Mouse (Mus musculus): ENCODE data around the gene Prm2.
"Not testable (repeated sequence)": the region's sequence is repeated elsewhere in the genome, so short reads cannot be mapped to it uniquely, and the experiment has no call there.

Prm2 gene

DNA sequence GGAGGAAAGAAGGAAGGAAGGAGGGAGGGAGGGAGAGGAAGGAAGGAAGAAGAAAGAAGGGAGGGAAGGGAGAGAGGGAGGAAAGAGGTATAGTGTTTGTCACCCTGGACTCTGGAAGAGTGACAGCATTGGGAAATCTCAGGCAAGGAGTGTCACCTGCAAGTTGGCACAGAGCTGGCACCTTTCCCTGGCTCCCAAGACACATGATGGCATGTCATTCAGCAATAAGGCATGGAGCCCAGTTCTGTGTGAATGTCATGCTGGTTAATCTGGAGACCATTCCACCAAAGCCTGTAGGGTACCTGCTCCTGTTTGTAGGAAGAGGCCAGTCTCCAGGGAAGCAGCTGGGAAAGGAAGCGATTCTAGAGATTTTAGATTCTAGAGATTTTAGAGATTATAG lies 14.4 kb upstream of the Prm2 start:
- peak; percentile 85 to 88 for DNase-seq

DNA sequence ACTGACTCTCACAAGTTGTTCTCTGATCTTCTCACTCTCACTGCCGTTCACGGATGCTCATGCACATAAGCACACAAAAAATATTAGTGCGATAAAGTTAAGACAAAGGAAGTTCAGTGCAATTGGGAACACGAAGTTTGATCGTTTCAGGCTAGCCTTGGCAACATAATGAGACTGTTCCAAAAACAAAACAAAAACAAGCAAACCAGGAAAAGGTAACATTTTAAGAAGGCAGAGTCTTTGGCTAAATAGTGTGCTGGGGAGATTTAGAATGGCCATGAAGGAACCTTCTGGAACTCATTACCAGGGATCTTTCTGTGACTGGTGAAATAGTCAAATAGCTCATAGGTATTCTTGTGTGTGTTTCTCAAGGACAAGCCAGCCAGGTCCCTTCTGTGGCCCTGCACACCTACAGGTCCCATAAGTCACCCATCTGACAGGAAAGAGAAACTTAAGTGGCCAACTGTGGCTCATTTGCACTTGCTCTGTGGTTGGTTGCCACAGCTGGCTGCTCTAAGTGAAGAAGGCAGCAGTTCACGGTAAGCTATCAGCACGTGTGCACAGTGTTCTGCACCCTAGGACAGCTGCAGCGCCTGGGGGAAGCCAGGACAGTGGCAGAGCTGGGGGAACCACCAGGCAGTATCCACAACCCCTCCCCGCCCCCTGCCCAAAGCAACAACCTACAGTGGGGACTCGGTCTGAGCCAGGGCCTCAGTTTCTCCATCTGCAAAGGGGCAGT lies 10.0 kb upstream of the Prm2 start, which contains the start of gene Prm1:
Prm1 (minus strand) TSS at position 51 of the 739 bp plus-strand sequence.
- DNase-seq, result no peak

DNA sequence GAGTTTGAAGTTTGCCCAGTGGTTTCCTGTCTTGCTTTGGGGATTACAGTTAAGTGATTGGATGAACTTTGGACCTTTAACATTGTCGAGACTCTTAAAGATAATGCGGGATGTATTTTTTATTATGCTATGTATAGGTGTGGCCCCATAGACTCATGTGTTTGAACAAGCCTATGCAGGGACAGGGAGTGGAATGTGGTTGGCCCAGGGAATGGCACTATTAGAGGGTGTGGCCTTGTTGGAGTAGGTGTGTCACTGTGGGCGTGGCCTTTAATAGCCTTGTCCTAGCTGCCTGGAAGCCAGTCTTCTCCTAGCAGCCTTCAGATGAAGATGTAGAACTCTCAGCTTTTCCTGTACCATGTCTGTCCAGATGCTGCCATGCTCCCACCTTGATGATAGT lies 6.5 kb upstream of the Prm2 start:
- DNase-seq, result not testable (repeated sequence)

DNA sequence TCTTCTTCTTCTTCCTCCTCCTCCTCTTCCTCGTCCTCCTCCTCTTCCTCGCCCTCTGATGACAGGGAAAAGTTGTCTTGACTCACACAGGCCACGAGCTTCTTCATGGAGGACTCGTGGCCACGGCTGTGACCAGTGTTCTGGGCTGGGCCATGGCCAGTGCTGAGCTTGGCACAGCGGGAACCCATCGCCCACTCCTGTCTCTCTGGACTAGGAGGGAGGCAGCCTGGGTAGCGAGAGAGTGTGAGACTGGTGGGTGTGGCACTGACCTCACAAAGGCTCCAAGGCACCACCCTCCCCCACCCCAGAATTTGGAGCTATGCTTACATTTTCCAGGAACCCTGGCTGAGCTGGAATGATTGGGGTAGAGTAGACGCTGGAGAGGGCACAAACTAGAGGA lies 5.2 kb downstream of the Prm2 start, which contains the start of gene Prm3:
Prm3 (minus strand) TSS at position 213 of the 400 bp plus-strand sequence.
- no peak for DNase-seq

DNA sequence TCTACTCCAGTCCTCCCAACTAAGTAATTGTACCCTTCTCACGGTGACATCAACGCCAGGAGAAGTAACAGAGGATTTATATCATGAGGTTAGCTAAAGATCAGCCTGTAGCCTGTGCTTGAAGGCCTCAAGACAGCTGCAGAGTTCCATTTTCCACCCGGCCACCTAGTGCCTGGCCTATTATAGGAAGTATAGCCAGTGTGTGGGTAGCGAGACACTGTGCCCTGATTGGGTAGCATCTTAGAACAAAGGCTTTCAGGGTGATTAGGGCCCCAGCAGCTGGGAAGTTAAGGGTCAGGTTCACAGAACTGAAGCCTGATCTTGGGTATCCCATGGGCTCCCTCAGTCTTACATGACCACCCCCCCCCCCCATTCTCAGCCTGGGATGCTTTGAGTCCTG lies 7.1 kb downstream of the Prm2 start:
- DNase-seq, result no peak

DNA sequence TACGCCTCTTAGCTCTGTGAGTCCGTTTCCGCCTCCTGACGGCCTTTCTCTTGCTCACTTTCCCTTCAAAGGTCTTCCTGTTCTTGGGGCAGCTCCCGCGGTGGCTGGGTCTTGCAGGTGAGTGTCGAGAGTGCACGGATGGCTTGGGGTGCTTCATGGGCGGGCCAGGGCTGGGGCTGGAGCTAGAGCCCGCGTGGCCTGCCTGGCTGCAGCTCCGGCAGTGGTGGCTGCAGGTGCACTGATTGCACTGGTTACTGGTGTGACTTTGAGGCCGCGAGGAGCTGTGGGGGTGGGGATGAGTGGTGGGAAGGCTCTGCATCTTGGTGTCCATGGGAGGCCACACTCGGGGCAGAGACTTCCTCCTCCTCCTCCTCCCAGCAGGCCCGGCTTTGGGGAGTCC lies 7.7 kb downstream of the Prm2 start, which contains the start of gene Tnp2:
Tnp2 (minus strand) TSS at position 390 of the 400 bp plus-strand sequence.
- no peak for DNase-seq

DNA sequence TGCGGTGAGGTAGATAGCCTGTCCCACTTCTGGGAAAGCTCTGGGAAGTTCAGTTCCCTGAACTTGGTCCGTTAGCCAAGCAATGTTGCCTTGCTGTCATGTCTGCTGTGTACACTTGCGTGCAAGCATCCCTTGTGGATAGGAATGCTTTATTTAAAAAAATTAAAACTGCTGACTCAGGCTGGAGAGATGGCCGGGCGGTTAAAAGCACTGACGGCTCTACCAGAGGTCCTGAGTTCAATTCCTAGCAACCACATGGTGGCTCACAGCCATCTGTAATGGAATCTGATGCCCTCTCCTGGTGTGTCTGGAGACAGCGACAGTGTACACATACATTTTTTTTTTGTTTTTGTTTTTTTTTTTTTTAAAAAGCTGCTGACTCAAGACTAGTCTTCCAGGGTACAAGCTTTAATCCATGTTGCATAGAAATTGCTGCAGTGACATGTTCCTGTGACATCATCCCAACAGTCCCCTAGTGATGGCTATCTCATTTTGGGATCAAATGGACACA lies 8.3 kb downstream of the Prm2 start:
- no peak for DNase-seq

DNA sequence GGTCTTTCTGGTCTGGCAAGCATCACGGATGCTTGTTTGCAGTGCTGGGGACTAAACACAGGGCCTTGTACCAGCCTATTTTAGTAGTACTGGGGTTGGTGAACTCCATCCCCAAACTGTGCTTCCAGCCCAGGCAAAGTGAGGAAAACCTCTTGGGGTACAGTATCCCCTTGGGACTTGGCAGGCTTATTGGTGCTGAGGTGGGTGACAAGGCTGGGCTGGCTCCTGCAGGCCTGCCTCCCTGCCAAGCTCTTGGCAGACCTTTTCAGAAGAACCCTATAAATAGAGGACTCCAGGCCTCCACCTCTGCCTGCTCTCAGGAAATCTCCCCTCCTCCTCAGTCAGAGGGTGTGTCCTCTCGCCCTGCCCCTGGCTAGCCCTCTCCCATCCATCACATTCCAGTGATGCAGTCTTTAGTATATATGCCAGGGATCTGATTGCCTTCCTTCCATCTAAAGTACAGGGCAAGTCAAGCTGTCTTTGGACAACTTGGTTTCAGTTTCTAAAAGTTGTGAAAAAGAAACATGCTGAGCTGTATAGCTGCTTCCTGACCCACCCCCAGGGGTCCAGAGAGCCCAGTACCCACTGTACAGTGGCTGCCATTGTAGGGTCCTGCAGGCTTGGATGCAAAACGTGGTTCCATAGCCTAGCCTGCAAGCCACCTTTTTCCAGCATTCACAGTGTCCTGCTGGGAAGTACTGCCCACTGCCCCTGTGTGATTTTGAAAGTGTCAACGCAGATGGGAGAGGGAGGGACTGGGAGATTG lies 9.0 kb downstream of the Prm2 start:
- DNase-seq, result peak in 1 of 2 experiments; percentile 26

DNA sequence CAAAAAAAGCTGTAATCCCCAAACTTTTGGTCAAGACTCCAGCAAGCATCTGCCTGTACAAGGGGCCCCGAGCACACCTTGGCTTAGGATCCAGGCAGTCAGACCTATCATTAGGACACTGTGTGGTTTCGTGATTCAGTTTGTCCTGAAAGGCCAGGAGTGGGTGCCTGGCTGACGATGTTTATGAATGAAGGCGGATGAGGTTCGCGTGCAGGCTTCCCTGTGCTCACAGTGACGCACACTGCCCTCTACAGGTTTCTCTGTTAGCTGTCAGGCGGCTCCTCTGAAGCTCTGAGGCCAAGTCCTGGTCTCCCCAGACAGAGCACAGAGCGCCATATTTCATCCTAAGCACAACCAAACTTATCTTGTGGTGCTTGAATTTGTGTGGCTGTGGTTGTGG lies 9.6 kb downstream of the Prm2 start:
- peak; percentile 92 to 93 for DNase-seq

DNA sequence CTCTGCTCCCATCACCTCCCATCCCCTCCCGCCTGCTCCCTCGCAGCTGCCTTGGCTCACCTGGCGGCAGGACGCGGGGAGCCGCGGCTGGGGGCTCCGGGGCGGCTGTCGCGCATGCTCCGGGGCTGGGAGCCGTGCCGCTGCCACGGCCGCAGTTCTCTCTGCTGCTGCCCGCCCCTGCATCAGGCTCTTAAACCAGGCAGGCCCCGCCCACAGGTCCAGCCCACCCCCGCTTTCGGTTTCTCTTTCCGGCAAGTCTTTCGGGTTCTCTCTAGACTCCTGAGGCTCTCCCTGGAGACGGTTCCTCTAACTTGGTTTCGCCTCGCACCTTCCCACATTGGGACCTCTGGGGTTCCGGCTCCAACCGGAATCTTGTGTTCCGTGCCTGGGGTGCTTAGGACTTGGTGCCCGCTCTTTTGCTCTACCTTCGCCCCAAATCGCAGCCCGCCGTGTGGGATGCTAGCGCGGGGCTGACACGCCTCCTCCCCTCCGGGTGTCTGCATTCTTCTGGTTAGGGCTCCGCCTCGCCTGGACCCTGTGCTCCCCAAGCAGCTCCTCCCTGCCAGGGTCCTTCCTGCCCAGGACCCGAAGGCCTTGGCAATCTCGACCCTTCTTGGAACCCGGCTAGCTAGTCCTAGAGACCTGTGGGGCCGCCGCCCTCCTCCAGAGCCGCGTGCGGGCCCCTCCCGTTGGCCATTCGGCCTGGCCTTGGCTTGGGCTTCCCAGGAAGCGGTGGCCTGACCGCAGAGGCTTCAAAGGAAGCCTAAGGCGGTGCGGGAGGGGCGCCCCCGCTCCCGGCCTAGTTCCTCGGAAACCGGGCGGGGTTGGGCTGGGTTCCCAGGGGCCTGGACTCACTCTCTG lies 10.3 kb downstream of the Prm2 start, which contains the start of gene Socs1:
Socs1 (minus strand) TSS at position 166 of the 861 bp plus-strand sequence.
- peak; percentile 84 to 90 for DNase-seq

DNA sequence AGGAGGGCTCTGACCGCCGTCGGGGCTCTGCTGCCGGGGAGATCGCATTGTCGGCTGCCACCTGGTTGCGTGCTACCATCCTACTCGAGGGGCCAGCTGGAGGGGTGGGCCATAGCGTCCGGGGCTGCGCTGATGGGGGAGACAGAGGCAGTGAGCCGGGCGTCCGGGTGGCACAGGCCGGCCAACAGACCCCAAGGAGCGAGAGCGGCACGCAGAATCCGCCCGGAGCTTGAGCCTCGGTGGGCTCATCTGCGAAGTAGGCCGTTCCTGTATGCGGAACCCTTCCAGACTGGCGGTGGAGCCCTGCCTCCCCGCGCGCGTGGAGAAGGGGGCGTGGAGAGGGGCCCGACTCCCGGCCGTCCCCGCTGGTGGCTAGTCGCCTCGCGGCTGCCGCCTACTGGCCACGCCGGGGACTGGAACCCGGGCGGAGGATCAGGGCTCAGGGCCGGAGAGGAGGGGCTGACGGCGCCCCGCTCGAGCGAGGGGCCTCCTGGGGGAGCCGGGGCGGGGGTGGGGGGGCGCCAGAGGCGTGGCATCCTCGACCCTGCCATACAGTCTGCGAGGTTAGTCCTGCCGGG lies 11.1 kb downstream of the Prm2 start:
- DNase-seq, result peak; percentile 96 to 98

DNA sequence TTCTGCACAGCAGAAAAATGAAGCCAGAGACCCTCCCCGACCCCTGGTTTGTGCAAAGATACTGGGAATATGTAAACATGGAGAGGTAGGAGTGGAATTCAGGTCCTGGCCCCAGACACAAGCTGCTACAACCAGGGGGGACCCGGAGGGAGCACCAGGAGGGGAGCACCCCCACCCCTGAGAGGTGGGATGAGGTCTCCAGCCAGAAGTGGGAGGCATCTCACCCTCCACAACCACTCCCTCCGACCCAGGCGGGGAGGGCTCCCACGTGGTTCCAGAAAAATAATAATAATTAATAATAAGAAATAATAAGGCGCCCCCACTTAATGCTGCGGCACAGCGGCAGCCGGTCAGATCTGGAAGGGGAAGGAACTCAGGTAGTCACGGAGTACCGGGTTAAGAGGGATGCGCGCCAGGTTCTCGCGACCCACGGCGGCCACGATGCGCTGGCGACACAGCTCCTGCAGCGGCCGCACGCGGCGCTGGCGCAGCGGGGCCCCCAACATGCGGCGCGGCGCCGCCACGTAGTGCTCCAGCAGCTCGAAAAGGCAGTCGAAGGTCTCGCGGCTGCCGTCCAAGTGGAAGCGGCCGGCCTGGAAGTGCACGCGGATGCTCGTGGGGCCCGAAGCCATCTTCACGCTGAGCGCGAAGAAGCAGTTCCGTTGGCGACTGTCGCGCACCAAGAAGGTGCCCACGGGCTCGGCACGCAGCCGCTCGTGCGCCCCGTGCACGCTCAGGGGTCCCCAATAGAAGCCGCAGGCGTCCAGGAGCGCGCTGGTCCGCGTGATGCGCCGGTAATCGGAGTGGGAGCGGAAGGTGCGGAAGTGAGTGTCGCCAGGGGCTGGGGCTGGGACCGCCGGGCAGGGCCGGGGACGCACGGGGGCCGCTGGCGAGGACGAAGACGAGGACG lies 11.8 kb downstream of the Prm2 start:
- peak; percentile 68 to 70 for DNase-seq

DNA sequence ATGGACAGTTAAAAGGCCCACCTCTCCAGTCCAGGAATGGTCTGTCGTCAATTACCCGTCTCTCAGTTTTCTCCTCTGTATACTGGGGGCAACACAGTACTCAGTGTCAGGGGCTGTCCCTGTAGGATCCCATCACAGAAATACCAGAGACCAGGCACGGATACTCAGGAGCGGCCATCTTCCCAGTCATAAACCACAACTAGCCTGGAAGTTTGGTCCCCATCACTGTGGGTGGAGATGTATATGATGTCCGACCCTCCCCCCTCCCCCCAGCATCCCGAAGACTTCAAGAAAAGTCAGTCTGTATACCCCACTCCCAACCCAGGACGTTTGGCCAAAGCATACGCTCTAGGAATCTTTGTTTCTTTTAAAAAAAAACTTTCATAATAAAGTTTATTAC lies 12.5 kb downstream of the Prm2 start:
- no peak for DNase-seq

DNA sequence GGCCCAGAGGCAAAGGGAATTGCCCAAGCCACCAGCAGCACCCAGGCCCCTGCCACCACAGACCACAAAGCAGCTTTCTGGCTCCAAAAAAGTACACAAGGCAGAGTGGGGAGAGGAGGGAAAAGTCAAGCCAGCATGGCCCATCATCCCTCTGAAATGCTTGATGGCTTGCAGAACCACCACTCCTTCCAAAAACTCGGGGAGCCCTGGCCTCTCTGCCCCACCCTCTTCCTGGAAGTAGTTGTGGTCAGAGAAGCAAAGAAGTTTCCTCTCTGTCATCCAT lies 12.8 kb downstream of the Prm2 start:
- no peak for DNase-seq

DNA sequence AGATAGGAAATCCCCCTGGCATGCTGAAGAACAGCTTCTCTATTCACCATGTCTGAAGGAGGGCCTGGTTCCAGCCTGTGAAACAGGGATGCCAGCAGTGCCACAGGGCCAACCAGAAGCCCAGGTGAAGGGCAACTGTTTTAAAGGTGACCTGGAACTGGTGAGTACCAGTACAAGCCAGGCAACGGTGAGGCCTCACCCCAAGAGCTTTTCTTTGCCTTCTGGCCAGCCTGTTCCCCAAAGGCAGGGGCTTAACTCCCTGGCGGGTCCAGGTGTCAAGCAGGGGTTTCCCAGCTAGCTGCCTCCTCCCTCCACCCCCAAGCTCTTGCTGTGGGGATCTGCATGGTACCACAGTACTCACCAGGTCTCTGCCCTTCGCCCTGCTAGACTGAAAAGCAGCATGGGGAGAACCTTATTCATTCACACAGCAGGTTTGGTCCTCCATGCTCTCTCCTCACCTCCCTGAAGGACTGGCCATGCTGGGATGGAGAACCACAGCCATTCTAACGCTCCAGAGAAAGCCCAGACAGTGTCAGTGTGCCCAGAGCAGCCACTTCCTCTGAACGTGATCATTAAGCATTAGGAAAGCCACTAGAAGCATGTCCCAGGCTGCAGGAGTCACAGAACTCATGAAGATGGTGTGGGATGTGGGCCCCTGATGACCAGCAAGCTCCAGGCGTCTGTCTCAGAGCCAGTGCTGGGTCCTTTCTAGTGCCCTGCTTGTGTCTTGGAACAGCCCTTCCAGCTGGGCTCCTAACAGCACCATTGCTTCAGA lies 13.4 kb downstream of the Prm2 start:
- DNase-seq, result no peak

DNA sequence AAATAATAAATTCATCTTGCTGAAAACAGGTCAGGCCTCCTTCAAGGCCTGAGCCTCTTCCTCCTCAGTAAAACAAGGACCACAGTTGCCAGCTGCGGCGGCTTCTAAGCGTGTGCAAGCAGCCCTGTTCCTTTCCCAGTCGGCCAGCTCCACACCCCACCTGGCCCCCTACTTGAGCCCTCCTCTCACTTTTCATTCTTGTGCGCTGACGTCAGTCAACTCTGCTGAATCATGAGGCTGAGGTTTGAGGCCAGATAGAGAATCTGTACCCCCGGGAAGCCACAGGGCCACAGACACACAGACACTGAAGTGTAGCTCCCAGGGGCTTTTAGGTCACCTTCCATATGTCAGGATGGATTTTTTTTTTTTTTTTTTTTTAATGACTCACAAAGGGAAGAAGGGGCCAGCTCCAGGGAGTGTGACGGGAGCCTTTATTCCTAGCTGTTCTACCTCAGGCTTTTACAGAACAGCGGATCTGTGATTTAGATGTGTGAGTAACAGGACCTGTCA lies 14.0 kb downstream of the Prm2 start:
- DNase-seq, result no peak

DNA sequence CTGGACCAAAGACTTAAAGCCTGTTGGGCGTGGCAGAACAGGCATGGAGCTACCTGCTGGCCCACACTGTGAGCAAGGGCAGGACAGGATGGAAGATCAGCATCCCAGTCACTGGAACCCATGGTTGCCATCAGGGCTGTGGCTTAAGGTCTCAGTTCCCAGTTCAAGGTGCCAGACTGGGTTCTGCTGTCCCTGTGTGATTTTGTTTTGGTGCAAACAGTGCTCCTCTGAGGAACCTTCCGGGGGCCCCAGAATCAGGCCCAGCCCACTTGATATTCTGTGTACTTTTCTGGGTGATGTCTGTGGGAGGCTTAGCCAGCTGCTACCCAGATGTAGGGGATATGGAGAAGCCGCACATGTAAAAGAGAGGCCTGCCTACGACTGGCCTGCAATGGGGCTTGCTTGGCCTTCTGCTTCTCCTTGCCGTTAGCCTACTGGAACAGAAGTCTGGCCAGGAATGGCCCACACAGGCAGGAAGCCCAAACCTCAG lies 15.3 kb downstream of the Prm2 start:
- no peak for DNase-seq

DNA sequence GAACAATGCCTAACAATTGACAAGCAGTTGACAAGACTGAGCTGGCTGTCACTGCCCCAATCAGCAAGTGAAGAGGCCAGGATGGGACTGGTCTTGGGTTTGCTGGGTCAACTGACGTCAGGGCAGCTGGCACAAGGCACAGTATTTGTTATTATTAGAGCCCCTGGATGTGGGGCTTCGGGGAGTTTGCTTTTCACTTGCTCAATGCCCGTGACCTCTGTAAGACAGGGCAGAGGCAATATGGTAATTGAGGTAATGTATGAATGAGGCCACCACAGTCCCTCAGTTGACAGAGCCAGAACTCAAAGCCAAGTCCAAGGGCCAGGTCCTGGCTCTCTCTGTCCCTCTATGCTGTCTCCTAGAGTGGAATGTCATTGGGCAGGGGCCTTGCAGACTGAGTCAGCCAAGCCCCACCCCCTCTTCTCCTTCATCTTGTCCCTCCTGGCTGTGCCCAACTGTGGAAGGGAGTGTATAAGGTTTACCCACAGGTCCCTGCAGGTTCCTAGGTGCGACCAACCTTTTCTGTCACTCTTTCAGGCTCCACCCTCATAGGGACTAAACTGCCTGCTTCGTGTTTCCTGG lies 18.3 kb downstream of the Prm2 start:
- DNase-seq, result no peak

DNA sequence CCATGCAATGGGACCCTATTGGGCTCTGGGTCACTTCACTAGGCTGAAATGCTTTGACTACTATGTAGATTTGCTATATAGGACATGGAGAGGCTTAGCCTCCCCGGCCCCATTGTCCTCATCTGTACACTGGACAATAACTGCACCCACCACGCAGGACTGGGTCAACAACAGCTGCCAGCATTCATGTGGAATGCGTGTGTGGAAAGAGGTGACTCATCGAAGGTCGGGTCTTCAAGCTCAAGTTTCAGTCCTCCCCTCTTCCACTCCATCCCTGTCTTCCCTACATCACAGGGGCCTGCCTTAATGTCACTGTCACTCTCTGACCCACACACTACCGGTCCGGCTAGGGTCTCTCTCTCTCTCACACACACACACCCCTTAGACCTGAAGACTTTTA lies 19.6 kb downstream of the Prm2 start:
- no peak for DNase-seq

DNA sequence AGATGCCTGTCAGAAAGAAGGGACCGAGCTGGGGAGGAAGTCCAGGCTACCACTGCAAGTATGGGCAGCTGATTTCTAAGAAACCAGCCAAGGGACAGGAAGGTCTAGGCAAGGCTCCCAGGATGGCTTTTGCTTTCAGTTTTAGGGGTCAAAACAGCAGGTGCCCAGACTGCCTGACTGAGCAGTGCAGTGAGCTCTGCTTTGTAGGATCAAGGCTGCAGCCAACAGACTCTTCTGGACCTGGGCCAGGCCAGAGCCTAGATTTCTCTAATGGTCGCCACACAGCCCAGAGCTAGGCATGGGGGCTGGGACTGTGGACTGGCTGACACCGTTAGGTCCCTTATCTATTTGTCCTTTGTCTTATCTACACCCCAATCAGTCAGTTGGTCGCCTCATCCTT lies 21.2 kb downstream of the Prm2 start:
- peak; percentile 39 to 44 for DNase-seq
